Comparison of ENCODE assay signal across 9 mouse cellular contexts in the genomic region with DNA sequence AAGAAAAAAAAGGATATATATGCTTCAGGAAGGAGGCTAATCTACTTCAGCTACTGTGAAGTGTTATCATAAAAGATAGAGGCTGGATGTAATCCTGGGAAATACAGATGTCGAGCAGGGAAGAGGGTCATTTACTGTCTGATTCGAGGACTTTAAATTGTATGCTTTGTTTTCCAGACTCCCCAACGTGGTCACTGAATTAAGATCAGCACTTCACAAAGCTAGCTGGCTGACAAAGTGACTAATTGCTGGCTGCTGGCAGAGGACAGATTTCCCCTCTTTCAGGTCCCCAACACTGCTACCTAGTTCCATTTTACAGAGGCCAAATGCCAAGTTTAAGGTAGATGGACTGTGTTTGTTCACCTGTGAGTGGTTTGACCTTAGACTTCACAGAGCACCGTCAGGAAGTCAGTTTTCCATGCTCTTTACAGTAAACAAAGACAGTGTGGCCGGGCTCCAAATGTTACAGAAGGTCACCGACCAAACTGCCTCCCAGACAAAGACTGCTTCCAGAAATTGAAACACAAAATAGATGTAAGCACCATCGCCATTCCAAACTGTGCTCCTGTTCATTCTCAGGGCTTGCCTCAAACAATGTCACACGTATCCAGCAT.
DNase-seq lines count a peak whose midpoint lies in the region; ATAC-seq lines count a peak whose summit lies in the region.
"Had no signal": no experiment of that assay in that cellular context is flagged by ENCODE, and none has a peak within 500 bp of the region (broad histone marks: within the 10 kb centered on the region; RNA-seq: fewer than 3 reads in every experiment).

No protein-coding gene starts in this region.

- H3K4me1 ChIP-seq in midbrain, embryonic 10.5 days, result peaks cover 12% of the 10 kb centered on the region
- H3K4me1 ChIP-seq in midbrain, embryonic 15.5 days, result peaks cover 18% of the 10 kb centered on the region
- peaks cover 17% of the 10 kb centered on the region for H3K4me1 ChIP-seq in kidney, embryonic 15.5 days
- peaks cover 17% of the 10 kb centered on the region; the same call in 1 of the 2 replicates for H3K4me1 ChIP-seq in neural tube, embryonic 14.5 days (ENCODE audit: control insufficient read depth, insufficient read depth, low read length)

- no peaks in the 10 kb centered on the region for H3K9me3 ChIP-seq in midbrain, embryonic 10.5 days (replicated peaks)
- H3K9me3 ChIP-seq in midbrain, embryonic 15.5 days, result no peaks in the 10 kb centered on the region
- no peaks in the 10 kb centered on the region for H3K9me3 ChIP-seq in kidney, embryonic 15.5 days (replicated peaks)
- no peaks in the 10 kb centered on the region for H3K9me3 ChIP-seq in neural tube, embryonic 14.5 days (ENCODE audit: control insufficient read depth, low read length)
- H3K9me3 ChIP-seq: hindbrain, embryonic 15.5 days had no signal

- no peaks in the 10 kb centered on the region for H3K27me3 ChIP-seq in midbrain, embryonic 10.5 days (ENCODE audit: low read depth, poor library complexity, severe bottlenecking)
- H3K27me3 ChIP-seq in midbrain, embryonic 15.5 days (replicated peaks), result no peaks in the 10 kb centered on the region
- no peaks in the 10 kb centered on the region for H3K27me3 ChIP-seq in kidney, embryonic 15.5 days
- no peaks in the 10 kb centered on the region for H3K27me3 ChIP-seq in neural tube, embryonic 14.5 days (ENCODE audit: control insufficient read depth, insufficient read depth, low read length)
- H3K27me3 ChIP-seq: hindbrain, embryonic 15.5 days had no signal

- no peak overlapping the region for H3K9ac ChIP-seq in midbrain, embryonic 15.5 days
- H3K9ac ChIP-seq in kidney, embryonic 15.5 days, result no peak overlapping the region
- H3K9ac ChIP-seq in neural tube, embryonic 14.5 days (replicated peaks; ENCODE audit: low read depth, low read length), result no peak overlapping the region
- H3K9ac ChIP-seq: hindbrain, embryonic 15.5 days had no signal

- no peak overlapping the region for H3K4me2 ChIP-seq in midbrain, embryonic 15.5 days
- no peak overlapping the region for H3K4me2 ChIP-seq in kidney, embryonic 15.5 days
- H3K4me2 ChIP-seq in neural tube, embryonic 14.5 days (ENCODE audit: low read depth, low read length), result no peak overlapping the region
- H3K4me2 ChIP-seq: hindbrain, embryonic 15.5 days had no signal

- no peak overlapping the region for H3K4me3 ChIP-seq in midbrain, embryonic 10.5 days
- no peak overlapping the region for H3K4me3 ChIP-seq in midbrain, embryonic 15.5 days
- H3K4me3 ChIP-seq in kidney, embryonic 15.5 days (replicated peaks), result no peak overlapping the region
- no peak overlapping the region for H3K4me3 ChIP-seq in neural tube, embryonic 14.5 days (ENCODE audit: low read depth, low read length)
- H3K4me3 ChIP-seq: hindbrain, embryonic 15.5 days had no signal

- no peaks in the 10 kb centered on the region for H3K36me3 ChIP-seq in midbrain, embryonic 10.5 days
- no peaks in the 10 kb centered on the region for H3K36me3 ChIP-seq in midbrain, embryonic 15.5 days (replicated peaks)
- H3K36me3 ChIP-seq in kidney, embryonic 15.5 days, result no peaks in the 10 kb centered on the region
- no peaks in the 10 kb centered on the region for H3K36me3 ChIP-seq in neural tube, embryonic 14.5 days (ENCODE audit: control insufficient read depth, insufficient read depth, low read length)
- H3K36me3 ChIP-seq: hindbrain, embryonic 15.5 days had no signal

- WGBS in midbrain, embryonic 10.5 days, result 61% methylated on average over 8 of the region's 8 CpGs
- 45% methylated on average over 8 of the region's 8 CpGs for WGBS in midbrain, embryonic 15.5 days
- WGBS in kidney, embryonic 15.5 days, result 16% methylated on average over 8 of the region's 8 CpGs
- 12% methylated on average over 8 of the region's 8 CpGs for WGBS in neural tube, embryonic 14.5 days

- DNase-seq in adrenal gland, adult (ENCODE audit: inconsistent age in 2 of 2, low spot score in 1 of 2), result peak; percentile 11 to 50
- DNase-seq in adrenal gland, adult 18-20 months (ENCODE audit: low spot score in 2 of 2), result no peak
- DNase-seq in midbrain, embryonic 10.5 days (ENCODE audit: low spot score), result no peak
- no peak for DNase-seq in gastrocnemius, postnatal 4 days (ENCODE audit: low spot score in 2 of 2)
- no peak for DNase-seq in left cerebral cortex, adult 8-10 months (ENCODE audit: low spot score in 2 of 2)

- H3K27ac ChIP-seq in midbrain, embryonic 10.5 days (replicated peaks), result 0 out of 2 replicates have a peak overlapping the region, but pooled peaks have one; percentile 13
- no peak overlapping the region for H3K27ac ChIP-seq in midbrain, embryonic 15.5 days
- H3K27ac ChIP-seq in kidney, embryonic 15.5 days, result peak overlapping the region; percentile 15; the same call in 1 of the 2 replicates
- H3K27ac ChIP-seq in neural tube, embryonic 14.5 days (ENCODE audit: low read depth, low read length), result peak overlapping the region; percentile 24; the same call in 1 of the 2 replicates
- H3K27ac ChIP-seq: hindbrain, embryonic 15.5 days had no signal

- ATAC-seq in midbrain, embryonic 15.5 days (replicated peaks), result no peak
- peak; percentile 52; the same call in 1 of the 2 replicates for ATAC-seq in kidney, embryonic 15.5 days (replicated peaks; ENCODE audit: low FRiP score)
- ATAC-seq in neural tube, embryonic 14.5 days (ENCODE audit: low read depth), result no peak

Comparison
In these comparisons a context has a peak if more than half of its experiments do, and no peak if none do; other contexts are left out.
1. DNase-seq: peak in adrenal gland, adult (2 of 2); none in adrenal gland, adult 18-20 months (0 of 2), midbrain, embryonic 10.5 days (single experiment), gastrocnemius, postnatal 4 days (0 of 2) and left cerebral cortex, adult 8-10 months (0 of 2).